Mouse (Mus musculus) liver, adult 2 months (tissue): ENCODE measurements around the gene Rac3. TPM values are rescaled to one million over a fixed set of nuclear protein-coding genes. Genes with fewer than 3 reads are reported as not detected.

ENCODE experiments used
- DNase-seq: peaks from one replicate; pipeline ENCODE4 v3.0.0-alpha.2; 2011; ENCODE audit warnings: low read depth, low spot score; ENCODE audit errors: extremely low read depth
- H3K27ac ChIP-seq: fragments of 200-500 bp; replicated peaks from 2 replicates; pipeline ENCODE4 v1.5.1; 2012; ENCODE audit warnings: low read depth, mild to moderate bottlenecking, control low read depth, inconsistent platforms, low read length; ENCODE audit not compliant: insufficient read depth
- H3K27me3 ChIP-seq: fragments of 200-500 bp; 2 replicates; pipeline ENCODE4 v1.6.1; 2012; ENCODE audit warnings: mild to moderate bottlenecking, moderate library complexity, low read length, inconsistent platforms; ENCODE audit not compliant: control insufficient read depth, insufficient read depth
- H3K36me3 ChIP-seq: fragments of 200-500 bp; 2 replicates; pipeline ENCODE4 v1.6.1; 2012; ENCODE audit warnings: low read length, inconsistent platforms; ENCODE audit not compliant: control insufficient read depth, insufficient read depth
- H3K4me1 ChIP-seq: fragments of 200-500 bp; 2 replicates; pipeline ENCODE4 v1.6.1; 2011; ENCODE audit warnings: low read length; ENCODE audit not compliant: control insufficient read depth, insufficient read depth
- H3K4me3 ChIP-seq: fragments of 200-500 bp; 2 replicates; pipeline ENCODE4 v1.5.1; 2011; ENCODE audit warnings: low read depth, mild to moderate bottlenecking, control low read depth, low read length, moderate library complexity; ENCODE audit not compliant: insufficient read depth
- H3K79me2 ChIP-seq: fragments of 200-500 bp; 2 replicates; pipeline ENCODE4 v1.6.1; 2012; ENCODE audit warnings: inconsistent platforms, mild to moderate bottlenecking, low read length, moderate library complexity; ENCODE audit not compliant: control insufficient read depth, insufficient read depth
- H3K9ac ChIP-seq: fragments of 200-500 bp; 2 replicates; pipeline ENCODE4 v1.6.1; 2012; ENCODE audit warnings: low read depth, mild to moderate bottlenecking, control low read depth, inconsistent platforms, low read length
- CTCF ChIP-seq: fragments of 200-500 bp; IDR thresholded peaks from 2 replicates; pipeline ENCODE4 v1.5.1; 2011; ENCODE audit warnings: low read depth, low read length, control low read depth
- POLR2A ChIP-seq: fragments of 200-500 bp; IDR thresholded peaks from 2 replicates; pipeline ENCODE4 v1.6.1; 2011; ENCODE audit warnings: low read length, control low read depth; ENCODE audit not compliant: insufficient read depth; ENCODE audit errors: extremely low read depth
- WGBS: fragments of 180-500 bp; shearing (Covaris S2); methylation state at CpG from one replicate; pipeline ENCODE4 v1.1.7; 2018; 5-methylcytosine and 5-hydroxymethylcytosine counted together
- polyA plus RNA-seq: library from polyadenylated mRNA; depleted of rRNA; stranded (reverse); fragments of >200 nt; gene quantifications from 2 replicates; pipeline ENCODE4 v1.2.3, GENCODE M21; 2012
- total RNA-seq: library from RNA; depleted of rRNA; stranded (reverse); fragments of >200 nt; gene quantifications from 2 replicates; pipeline ENCODE4 v1.2.3, GENCODE M21; 2014

Gene Rac3
- total and polyA plus RNA-seq, 2 experiments: 0.55 to 1.1 TPM

- Histone ChIP-seq H3K4me1 (peaks cover 66% of the 10 kb centered on the region), H3K79me2 (peaks cover 14% of the 10 kb centered on the region; the same call in 1 of the 2 replicates), H3K36me3 (peaks cover 11% of the 10 kb centered on the region; the same call in 1 of the 2 replicates), H3K27me3 (no peaks in the 10 kb centered on the region), H3K4me3 (no peak overlapping the region), H3K9ac (peak overlapping the region; percentile 5; the same call in 1 of the 2 replicates), H3K27ac (peak overlapping the region; percentile 72)
- DNase-seq: peak; percentile 99
- TF ChIP-seq CTCF (peak; percentile 68), POLR2A (no peak)
- 26% methylated on average over 3 of the region's 3 CpGs for WGBS
Measured at GRCm38 (mm10) chr11:120679909-120680308, 41.4 kb upstream of the Rac3 start.

GRCm38 (mm10) chr11:120682683-120683082, 38.6 kb upstream of the Rac3 start:
- Histone ChIP-seq H3K36me3 (peaks cover 13% of the 10 kb centered on the region; the same call in 1 of the 2 replicates), H3K9ac (no peak overlapping the region), H3K4me1 (peaks cover 70% of the 10 kb centered on the region), H3K27ac (0 out of 2 replicates have a peak overlapping the region, but pooled peaks have one; percentile 7), H3K27me3 (no peaks in the 10 kb centered on the region), H3K4me3 (no peak overlapping the region), H3K79me2 (peaks cover 19% of the 10 kb centered on the region; the same call in 1 of the 2 replicates)
- no peak for TF ChIP-seq CTCF
- no peak for TF ChIP-seq POLR2A
- WGBS: 75% methylated on average over 5 of the region's 5 CpGs
- no peak for DNase-seq

- peak; percentile 89 for DNase-seq
- TF ChIP-seq CTCF (no peak), POLR2A (no peak)
- no peak overlapping the region for H3K9ac ChIP-seq
- 37% methylated on average over 3 of the region's 3 CpGs for WGBS
- peaks cover 63% of the 10 kb centered on the region for H3K4me1 ChIP-seq
- H3K79me2 ChIP-seq: peaks cover 23% of the 10 kb centered on the region; the same call in 1 of the 2 replicates
- peak overlapping the region; percentile 83 for H3K27ac ChIP-seq
- H3K27me3 ChIP-seq: no peaks in the 10 kb centered on the region
- H3K36me3 ChIP-seq: peaks cover 11% of the 10 kb centered on the region; the same call in 1 of the 2 replicates
- no peak overlapping the region for H3K4me3 ChIP-seq
Measured at GRCm38 (mm10) chr11:120683536-120683935, 37.7 kb upstream of the Rac3 start.

DNA sequence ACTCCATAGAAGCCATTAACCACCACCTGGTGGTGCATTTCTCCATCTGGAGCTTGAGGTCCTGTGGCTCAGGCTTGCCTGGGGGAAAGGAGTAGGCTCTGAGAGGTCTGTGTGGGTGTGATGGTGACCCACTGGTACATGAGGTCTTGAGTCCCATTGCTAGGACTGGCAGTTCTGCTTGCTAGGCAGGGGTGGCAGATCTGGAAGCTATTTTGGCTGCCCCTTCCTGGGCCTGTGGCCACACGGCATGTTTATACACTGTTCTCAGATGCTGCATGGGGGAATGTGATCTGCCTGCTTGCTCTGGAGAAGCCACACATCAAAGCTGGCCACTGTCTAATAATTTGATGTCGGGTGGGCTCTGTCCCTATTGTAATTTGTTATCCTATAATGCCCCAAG, 37.2 kb upstream of the Rac3 start:
- peak; percentile 49 for DNase-seq
- 0 out of 2 replicates have a peak overlapping the region, but pooled peaks have one; percentile 15 for H3K9ac ChIP-seq
- H3K4me1 ChIP-seq: peaks cover 62% of the 10 kb centered on the region
- no peaks in the 10 kb centered on the region for H3K27me3 ChIP-seq
- peaks cover 28% of the 10 kb centered on the region; the same call in 1 of the 2 replicates for H3K79me2 ChIP-seq
- H3K36me3 ChIP-seq: peaks cover 13% of the 10 kb centered on the region; the same call in 1 of the 2 replicates
- WGBS: 54% methylated on average over 2 of the region's 2 CpGs
- TF ChIP-seq CTCF (no peak), POLR2A (no peak)
- H3K4me3 ChIP-seq: no peak overlapping the region
- H3K27ac ChIP-seq: peak overlapping the region; percentile 83

DNA sequence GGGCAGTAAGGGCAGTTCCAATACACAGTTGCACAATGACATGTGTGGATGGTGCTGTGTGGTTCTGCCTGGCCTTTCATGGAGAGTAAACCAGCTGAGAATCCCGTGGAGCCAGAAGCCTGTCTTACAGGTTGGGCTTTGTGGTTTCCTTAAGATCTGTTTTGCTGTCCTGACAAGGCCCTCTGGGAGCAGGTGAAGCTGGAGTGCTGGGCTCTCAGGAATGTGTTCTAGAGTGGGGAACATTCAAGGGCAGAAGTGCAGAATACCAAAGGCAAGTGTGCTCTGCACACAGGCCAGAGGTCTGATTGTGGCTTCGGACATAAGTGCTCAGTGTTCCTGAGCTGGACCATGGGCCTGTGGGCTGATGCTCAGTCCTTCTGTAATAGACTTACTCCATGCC, 36.6 kb upstream of the Rac3 start:
- peak; percentile 75 for DNase-seq

DNA sequence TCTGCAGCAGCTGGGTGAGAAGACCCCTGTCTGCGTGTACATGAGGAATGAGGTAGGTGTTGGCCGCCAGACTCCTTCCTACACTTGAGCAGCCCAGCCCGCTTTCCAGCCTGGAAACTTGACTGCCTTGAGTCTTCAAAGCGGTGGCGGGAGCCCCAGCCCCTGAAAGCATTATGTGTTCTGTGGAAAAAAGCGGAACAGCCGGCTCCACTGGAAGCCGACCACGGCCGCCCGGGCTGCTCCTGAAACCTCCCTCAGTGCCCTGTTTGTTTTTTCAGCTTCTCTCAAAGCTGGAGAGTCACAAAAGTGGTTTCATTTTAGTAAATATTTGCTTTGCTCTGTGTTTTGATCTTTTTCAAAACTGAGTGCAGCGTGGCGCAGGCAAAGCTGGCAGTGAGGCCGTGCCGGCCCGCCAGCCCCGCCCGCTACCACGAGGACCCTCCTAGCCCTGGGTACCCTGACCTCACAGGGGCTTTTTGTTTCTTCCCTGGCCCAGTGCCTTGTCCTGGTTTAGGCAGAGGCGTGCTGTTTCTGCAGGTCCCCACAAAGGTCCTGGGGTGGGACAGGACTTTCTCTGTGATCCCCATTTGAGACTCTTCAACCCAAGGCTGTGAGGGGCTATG, 34.5 kb upstream of the Rac3 start:
- Histone ChIP-seq H3K36me3 (peaks cover 14% of the 10 kb centered on the region; the same call in 1 of the 2 replicates), H3K9ac (peak overlapping the region; percentile 71), H3K79me2 (peaks cover 35% of the 10 kb centered on the region; the same call in 1 of the 2 replicates), H3K27ac (peak overlapping the region; percentile 98), H3K4me1 (peaks cover 52% of the 10 kb centered on the region), H3K4me3 (no peak overlapping the region), H3K27me3 (no peaks in the 10 kb centered on the region)
- 0 out of 2 replicates have a peak, but pooled peaks have one; percentile 15 for TF ChIP-seq POLR2A
- no peak for TF ChIP-seq CTCF
- DNase-seq: peak; percentile 83
- 30% methylated on average over 20 of the region's 20 CpGs for WGBS

More for the DNA sequence above, 36.6 kb upstream of the Rac3 start:
- peaks cover 28% of the 10 kb centered on the region; the same call in 1 of the 2 replicates for H3K79me2 ChIP-seq
- no peak overlapping the region for H3K4me3 ChIP-seq
- no peaks in the 10 kb centered on the region for H3K27me3 ChIP-seq
- TF ChIP-seq CTCF: no peak
- no peak for TF ChIP-seq POLR2A
- WGBS: 30% methylated on average over 2 of the region's 2 CpGs
- H3K36me3 ChIP-seq: peaks cover 13% of the 10 kb centered on the region; the same call in 1 of the 2 replicates
- 0 out of 2 replicates have a peak overlapping the region, but pooled peaks have one; percentile 22 for H3K9ac ChIP-seq
- H3K4me1 ChIP-seq: peaks cover 58% of the 10 kb centered on the region
- peak overlapping the region; percentile 83 for H3K27ac ChIP-seq
